Mouse (Mus musculus) brain, embryonic 14.5 days (tissue): ENCODE results near the gene Mcu. TPM values are rescaled to one million over a fixed set of nuclear protein-coding genes. Genes with fewer than 3 reads are reported as not detected.

Source experiments
- DNase-seq: peaks from one replicate; pipeline ENCODE4 v3.0.0-alpha.2; 2011; ENCODE audit warnings: low read depth
- CTCF ChIP-seq: fragments of 200-500 bp; IDR thresholded peaks from 2 replicates; pipeline ENCODE4 v1.5.1; 2012; ENCODE audit warnings: inconsistent platforms, mild to moderate bottlenecking, moderate library complexity, borderline replicate concordance; ENCODE audit not compliant: insufficient read depth, insufficient read length; ENCODE audit errors: extremely low read depth
- POLR2A ChIP-seq: fragments of 200-500 bp; IDR thresholded peaks from 2 replicates; pipeline ENCODE4 v1.6.1; 2012; ENCODE audit warnings: mild to moderate bottlenecking, inconsistent platforms, borderline replicate concordance; ENCODE audit not compliant: poor library complexity, insufficient read depth, insufficient read length, severe bottlenecking; ENCODE audit errors: extremely low read depth
- polyA plus RNA-seq: library from polyadenylated mRNA; depleted of rRNA; stranded (reverse); fragments of >200 nt; gene quantifications from 2 replicates; pipeline ENCODE4 v1.2.3, GENCODE M21; 2012

The Mcu gene
- polyA plus RNA-seq, 1 experiment: 17.3 TPM

GRCm38 (mm10) chr10:59514739-59515464 is 101.6 kb downstream of the Mcu start:
- DNase-seq: no peak
- no peak for TF ChIP-seq CTCF
- no peak for TF ChIP-seq POLR2A

GRCm38 (mm10) chr10:59512173-59512572 is 104.3 kb downstream of the Mcu start:
- no peak for DNase-seq
- no peak for TF ChIP-seq CTCF
- no peak for TF ChIP-seq POLR2A

DNA sequence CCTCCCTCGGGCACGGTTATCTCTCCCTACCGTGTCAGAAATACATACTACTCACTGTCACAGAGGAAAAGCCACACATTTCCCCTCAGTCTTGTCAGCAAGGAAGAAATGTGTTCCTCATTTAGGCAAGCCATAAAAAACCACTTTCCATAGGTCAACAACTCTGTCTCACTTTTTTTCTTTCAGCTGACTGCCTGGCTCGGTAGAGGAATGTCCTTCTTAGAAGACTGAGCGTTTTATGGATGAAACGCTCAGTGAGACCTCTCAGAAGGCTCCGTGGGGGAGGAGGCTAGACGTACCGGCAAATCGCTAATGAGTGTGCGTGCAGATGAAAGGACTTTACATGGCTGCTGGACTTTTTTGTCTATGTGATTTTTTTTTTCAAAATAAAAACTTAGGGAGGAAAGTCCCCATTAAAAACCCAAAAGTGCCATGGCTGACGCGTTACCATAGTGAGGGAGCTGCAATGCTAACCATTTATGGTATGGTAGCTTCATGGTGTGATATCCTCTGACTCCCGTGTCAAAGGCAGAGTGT is 105.0 kb downstream of the Mcu start:
- peak; percentile 33 for DNase-seq
- TF ChIP-seq CTCF (no peak), POLR2A (no peak)

DNA sequence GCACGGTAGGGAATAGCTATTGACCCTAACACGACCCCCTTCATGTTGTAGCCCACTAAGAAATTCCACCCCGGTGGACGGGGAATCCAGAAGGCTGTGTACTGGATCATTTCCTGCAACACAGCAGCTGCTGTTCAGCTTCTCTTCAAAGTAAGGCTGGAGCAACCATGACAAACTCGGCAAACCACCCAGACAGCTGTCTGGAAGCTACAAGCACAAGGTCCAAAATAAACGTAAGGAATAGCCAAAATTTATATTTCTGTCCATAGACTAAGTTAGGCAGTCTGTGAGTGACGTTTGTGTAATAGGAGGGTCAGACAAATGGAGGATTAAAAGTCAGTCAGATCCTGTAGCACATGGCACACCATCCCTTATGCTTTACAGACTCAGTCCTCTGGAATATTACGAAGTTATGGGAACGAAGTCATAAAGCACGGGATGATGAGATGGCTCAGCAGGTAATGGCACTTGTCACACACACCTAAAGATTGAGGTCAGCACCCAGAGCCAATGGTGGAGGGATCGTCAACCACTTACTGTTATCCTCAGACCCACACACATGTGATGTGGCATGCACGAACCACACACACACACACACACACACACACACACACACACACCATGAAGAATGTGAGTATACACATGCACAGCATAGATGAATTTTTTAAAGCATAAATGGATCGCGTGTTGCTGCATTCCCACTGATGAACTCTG is 105.6 kb downstream of the Mcu start:
- TF ChIP-seq POLR2A (no peak), CTCF (no peak)
- no peak for DNase-seq

DNA sequence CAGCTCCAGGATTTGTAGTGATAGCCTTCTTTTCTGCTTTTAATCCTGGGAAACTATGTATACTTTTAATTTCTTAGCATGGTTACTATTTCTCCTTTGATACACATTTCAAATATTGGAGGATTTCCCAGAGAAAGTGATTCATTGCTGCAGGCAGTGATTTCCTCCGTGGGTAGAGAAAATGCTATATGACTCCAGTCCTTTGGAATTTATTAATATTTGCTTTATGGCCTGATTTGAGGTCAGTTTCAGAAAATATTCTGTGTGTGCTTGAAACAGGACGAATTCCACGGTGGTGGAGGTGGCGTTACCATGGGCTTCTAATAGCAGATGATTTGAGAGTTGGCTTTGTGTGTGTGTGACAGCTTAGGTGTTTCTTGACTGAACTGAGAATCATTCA is 107.3 kb downstream of the Mcu start:
- no peak for DNase-seq
- no peak for TF ChIP-seq CTCF
- no peak for TF ChIP-seq POLR2A

GRCm38 (mm10) chr10:59506711-59507110 is 109.8 kb downstream of the Mcu start:
- no peak for TF ChIP-seq POLR2A
- TF ChIP-seq CTCF: no peak
- DNase-seq: no peak

DNA sequence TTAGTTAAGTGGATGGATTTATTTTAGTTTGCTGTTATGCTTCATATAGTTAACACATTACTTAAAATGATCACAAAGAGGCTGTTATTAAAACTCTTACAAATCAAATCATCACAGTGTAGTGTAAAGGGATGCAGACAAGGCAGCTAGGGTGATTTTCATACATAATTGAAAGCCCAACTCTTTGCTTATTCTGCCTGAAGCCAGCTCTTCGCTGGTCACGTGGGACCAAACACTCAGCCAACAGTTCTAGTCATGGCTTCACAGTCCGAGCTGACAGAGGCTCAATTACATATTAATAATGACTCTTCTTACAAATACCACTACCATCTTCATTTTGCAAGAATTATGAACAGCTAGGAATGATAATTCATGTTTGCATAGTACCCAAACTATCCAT is 112.2 kb downstream of the Mcu start:
- peak; percentile 49 for DNase-seq
- TF ChIP-seq CTCF: no peak

DNA sequence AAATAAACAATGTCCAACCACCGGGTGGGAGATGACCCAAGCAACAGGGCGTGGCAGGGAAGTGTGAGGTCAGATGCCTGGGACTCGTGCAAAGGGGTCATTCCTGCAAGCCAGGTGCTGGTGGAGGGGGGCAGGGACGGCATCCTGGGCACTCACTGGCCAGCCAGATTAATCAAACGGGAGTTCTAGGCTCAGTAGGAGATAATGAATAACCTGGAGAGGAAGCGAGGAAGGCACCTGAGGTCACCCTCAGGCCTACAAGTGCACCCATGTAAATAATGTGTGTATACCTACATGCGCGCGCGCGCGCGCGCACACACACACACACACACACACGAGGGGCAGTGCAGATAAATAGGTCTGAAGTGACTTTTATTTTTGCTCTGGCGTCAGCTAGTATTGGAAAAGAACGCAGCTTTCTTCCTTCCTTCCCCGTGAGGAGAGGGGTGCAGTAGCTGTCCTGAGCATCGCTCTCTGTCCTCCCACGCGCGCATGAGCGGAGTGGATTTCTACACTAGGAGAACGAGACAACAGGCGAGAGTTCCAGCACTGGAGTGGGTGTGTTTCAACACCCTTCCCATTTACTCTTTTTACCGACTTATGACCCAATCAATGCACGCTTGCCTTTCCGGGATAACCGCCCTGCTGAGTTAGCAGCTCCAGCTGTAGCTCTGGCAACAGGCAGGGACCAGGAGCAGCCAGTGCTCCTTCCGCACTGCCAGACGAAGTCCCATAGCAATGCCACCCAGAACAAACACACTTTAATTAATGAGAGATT is 112.9 kb downstream of the Mcu start:
- TF ChIP-seq POLR2A (no peak), CTCF (no peak)
- peak; percentile 71 for DNase-seq

DNA sequence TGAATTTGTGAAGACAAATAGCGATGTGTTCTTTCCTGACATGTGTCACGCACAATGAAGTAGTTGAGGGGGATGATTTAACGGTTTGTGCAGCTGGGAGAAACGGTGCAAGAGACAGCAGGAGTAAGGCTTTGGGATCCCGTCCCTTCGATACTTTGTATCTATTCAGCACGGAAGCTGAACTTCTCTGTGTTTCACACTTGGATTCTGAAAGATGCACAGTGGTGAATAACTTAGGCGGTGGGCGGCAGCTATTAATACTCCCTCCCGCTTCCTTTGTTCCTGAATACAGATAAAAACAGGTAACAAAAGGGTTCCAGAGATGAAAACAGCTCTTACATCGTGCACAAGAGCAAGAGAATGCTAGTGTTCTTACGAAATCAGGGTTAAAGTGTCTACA is 114.1 kb downstream of the Mcu start:
- no peak for TF ChIP-seq CTCF
- TF ChIP-seq POLR2A: no peak
- no peak for DNase-seq

DNA sequence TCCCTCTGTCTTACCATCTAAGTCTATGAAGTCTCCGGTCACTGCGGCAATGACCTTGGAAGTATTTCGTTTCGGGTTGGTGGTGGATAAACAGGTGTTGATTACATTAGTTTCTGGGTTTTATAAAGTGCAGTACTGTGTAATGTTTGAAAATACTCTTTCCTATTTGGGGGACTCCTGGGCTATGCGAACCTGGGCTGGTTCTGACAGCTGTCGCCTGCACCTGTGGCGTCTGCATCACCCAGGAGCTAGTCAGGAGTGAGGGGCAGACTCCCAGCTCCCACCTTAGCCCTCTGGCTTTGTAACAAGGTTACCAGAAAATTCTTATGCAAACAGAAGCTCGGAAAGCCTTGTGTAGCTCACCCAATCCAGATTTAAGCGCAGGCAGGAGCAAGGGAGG is 114.7 kb downstream of the Mcu start:
- TF ChIP-seq POLR2A (no peak), CTCF (no peak)
- no peak for DNase-seq

GRCm38 (mm10) chr10:59500225-59500624 is 116.3 kb downstream of the Mcu start:
- no peak for DNase-seq
- TF ChIP-seq CTCF (no peak), POLR2A (no peak)

DNA sequence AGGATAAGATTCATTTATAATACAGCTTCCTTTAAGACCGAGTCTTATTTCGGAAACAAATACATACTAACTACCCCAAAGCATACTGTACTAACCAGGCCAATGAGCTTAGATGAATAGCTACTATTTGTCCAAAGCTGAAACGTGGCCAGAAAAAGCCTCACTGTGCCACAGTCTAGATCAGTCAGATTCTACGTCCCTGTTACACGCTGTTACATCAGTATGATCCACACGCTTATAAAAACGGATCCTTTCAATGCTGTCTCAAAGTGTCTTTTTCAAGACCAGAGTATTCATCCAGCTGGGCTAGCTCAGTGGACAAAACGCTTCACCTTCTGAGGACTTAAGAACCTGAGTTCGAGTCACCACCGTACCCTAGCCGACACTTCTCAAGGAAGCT is 119.5 kb downstream of the Mcu start:
- DNase-seq: no peak
- no peak for TF ChIP-seq POLR2A
- TF ChIP-seq CTCF: no peak

GRCm38 (mm10) chr10:59494917-59495316 is 121.6 kb downstream of the Mcu start:
- TF ChIP-seq POLR2A: no peak
- no peak for TF ChIP-seq CTCF
- DNase-seq: no peak
